Mouse (Mus musculus) myocyte (in vitro differentiated cells): ENCODE results near the gene Plppr2. TPM values are rescaled to one million over a fixed set of nuclear protein-coding genes. Genes with fewer than 3 reads are reported as not detected.

ENCODE experiments used
- H3K27me3 ChIP-seq: one replicate; pipeline ENCODE4 v1.6.1; 2011; ENCODE audit not compliant: control insufficient read depth, insufficient read depth, insufficient read length
- H3K36me3 ChIP-seq: one replicate; pipeline ENCODE4 v1.6.1; 2011; ENCODE audit not compliant: control insufficient read depth, insufficient read depth
- H3K4me2 ChIP-seq: one replicate; pipeline ENCODE4 v1.6.1; 2011; ENCODE audit warnings: low read depth, control low read depth
- H3K4me3 ChIP-seq: one replicate; pipeline ENCODE4 v1.5.1; 2011; ENCODE audit warnings: mild to moderate bottlenecking, control low read depth, moderate library complexity
- H3K79me2 ChIP-seq: one replicate; pipeline ENCODE4 v1.6.1; 2011; ENCODE audit not compliant: control insufficient read depth, insufficient read depth
- H3ac ChIP-seq: one replicate; pipeline ENCODE4 v1.6.1; 2011; ENCODE audit not compliant: control insufficient read depth, insufficient read length
- CEBPB ChIP-seq: IDR thresholded peaks from 2 replicates; pipeline ENCODE4 v1.6.1; 2011; ENCODE audit warnings: mild to moderate bottlenecking, moderate library complexity; ENCODE audit not compliant: poor library complexity, insufficient read depth, severe bottlenecking
- E2F4 ChIP-seq: IDR thresholded peaks from one replicate; pipeline ENCODE4 v1.6.1; 2011; ENCODE audit warnings: mild to moderate bottlenecking, control low read depth, moderate library complexity; ENCODE audit not compliant: insufficient read depth
- MAX ChIP-seq: IDR thresholded peaks from one replicate; pipeline ENCODE4 v1.6.1; 2011; ENCODE audit warnings: low read depth, mild to moderate bottlenecking, control low read depth
- MYOD1 ChIP-seq, 3 experiments: IDR thresholded peaks; one replicate each; pipeline ENCODE4 v1.6.1; 2011; ENCODE audit warnings: control low read depth in 2 of 3, low read depth in 2 of 3, mild to moderate bottlenecking in 2 of 3, moderate library complexity in 1 of 3; ENCODE audit not compliant: insufficient read length in 2 of 3, control insufficient read depth in 1 of 3
- MYOG ChIP-seq, 3 experiments: IDR thresholded peaks; one replicate each; pipeline ENCODE4 v1.6.1; 2011; ENCODE audit warnings: control low read depth in 2 of 3, low read depth in 2 of 3, mild to moderate bottlenecking in 2 of 3; ENCODE audit not compliant: insufficient read length in 2 of 3, control insufficient read depth in 1 of 3, insufficient read depth in 1 of 3
- POLR2A ChIP-seq: IDR thresholded peaks from one replicate; pipeline ENCODE4 v1.6.1; 2011; ENCODE audit warnings: low read depth, mild to moderate bottlenecking, control low read depth, moderate library complexity; ENCODE audit not compliant: insufficient read length
- POLR2AphosphoS2 ChIP-seq: IDR thresholded peaks from one replicate; pipeline ENCODE4 v1.6.1; 2011; ENCODE audit warnings: low read depth, control low read depth; ENCODE audit not compliant: insufficient read length
- REST ChIP-seq: IDR thresholded peaks from one replicate; pipeline ENCODE4 v1.6.1; 2011; ENCODE audit warnings: mild to moderate bottlenecking, control low read depth, moderate library complexity; ENCODE audit not compliant: insufficient read depth, insufficient read length
- SRF ChIP-seq: IDR thresholded peaks from one replicate; pipeline ENCODE4 v1.6.1; 2011; ENCODE audit warnings: low read depth; ENCODE audit not compliant: control insufficient read depth, insufficient read length
- TCF12 ChIP-seq: IDR thresholded peaks from one replicate; pipeline ENCODE4 v1.6.1; 2011; ENCODE audit warnings: mild to moderate bottlenecking, control low read depth; ENCODE audit not compliant: poor library complexity, insufficient read depth, severe bottlenecking
- TCF3 ChIP-seq: IDR thresholded peaks from one replicate; pipeline ENCODE4 v1.6.1; 2011; ENCODE audit warnings: low read depth, control low read depth; ENCODE audit not compliant: insufficient read length
- USF1 ChIP-seq: IDR thresholded peaks from one replicate; pipeline ENCODE4 v1.6.1; 2011; ENCODE audit warnings: low read depth, mild to moderate bottlenecking, control low read depth, moderate library complexity
- polyA plus RNA-seq: library from polyadenylated mRNA; unstranded; fragments of >200 nt; fragmentation: generic; extraction: Trizol; gene quantifications from one replicate; pipeline ENCODE4 v1.2.1, GENCODE M21; 2012; ENCODE audit warnings: missing spikeins

Gene Plppr2
- polyA plus RNA-seq, 1 experiment: 21.5 TPM

DNA sequence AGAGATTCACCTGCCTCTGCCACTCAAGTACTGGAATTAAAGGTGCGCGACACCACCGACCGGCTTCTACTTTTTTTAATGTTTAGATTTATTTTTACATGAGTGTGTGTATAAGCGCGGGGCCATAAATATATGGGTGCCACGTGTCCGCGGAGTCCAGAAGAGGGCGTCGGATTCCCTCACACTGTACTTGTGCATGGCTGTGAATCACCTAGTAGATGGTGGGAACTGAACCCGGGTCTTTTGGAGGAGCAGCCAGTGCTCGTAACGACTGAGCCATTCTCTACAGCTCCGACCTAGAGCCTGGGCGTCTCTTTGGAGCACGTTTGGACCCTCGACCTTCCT lies 18.4 kb downstream of the Plppr2 start:
- Histone ChIP-seq H3K79me2 (no peaks in the 10 kb centered on the region), H3K4me2 (peak overlapping the region; percentile 60), H3K4me3 (peak overlapping the region; percentile 39), H3ac (peak overlapping the region; percentile 91), H3K27me3 (no peaks in the 10 kb centered on the region), H3K36me3 (no peaks in the 10 kb centered on the region)
- no peak for TF ChIP-seq POLR2A
- TF ChIP-seq USF1: peak; percentile 30

DNA sequence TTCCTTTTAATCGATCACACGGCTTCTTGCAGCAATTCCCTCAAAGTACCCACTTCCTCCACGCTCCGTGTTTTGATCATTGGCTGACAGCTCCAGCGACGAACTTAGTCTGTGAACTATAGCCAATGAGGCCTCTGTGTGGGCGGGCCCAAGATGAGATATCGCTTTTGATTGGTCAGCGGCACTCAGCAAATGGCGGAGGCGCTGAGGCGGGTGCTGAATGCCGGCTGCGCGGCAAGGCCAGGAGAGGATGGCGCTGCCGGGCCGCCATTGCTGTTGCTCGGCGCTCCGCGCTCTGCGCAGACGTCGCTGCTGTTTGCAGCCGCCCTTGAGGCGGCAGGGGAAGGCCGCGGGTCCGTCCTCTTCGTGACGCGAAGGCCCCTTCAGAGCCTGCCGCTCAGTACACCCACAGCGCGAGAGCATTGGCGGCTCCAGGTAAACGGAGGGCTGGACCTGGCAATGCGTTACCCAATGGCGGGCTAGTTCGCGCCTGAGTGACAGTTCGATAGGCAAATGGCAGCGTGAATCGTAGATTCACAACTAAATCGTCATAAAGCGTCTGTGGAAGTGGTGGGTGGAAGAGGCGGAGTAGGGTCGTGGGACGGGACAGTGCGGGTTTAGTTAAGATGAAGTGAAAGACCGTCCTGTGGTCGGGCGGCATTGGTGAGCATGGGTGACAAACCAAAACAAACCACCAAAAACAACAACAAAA lies 18.9 kb downstream of the Plppr2 start, which contains the start of gene Swsap1:
TSS of gene Swsap1 (plus strand) at position 186 of the 712 bp plus-strand sequence.
- peak within 1 kb of the TSS; percentile 91 for H3ac ChIP-seq
- H3K4me3 ChIP-seq: peak within 1 kb of the TSS; percentile 39
- no peaks in the 10 kb centered on the region for H3K79me2 ChIP-seq
- no peaks in the 10 kb centered on the region for H3K27me3 ChIP-seq
- TF ChIP-seq REST (no peak), TCF3 (no peak), MYOG (IDR thresholded peaks at IDR 0.05; ENCODE audit: control insufficient read depth in 1 of 3, insufficient read depth in 1 of 3, insufficient read length in 2 of 3, low read depth in 2 of 3) (no peak), SRF (peak; percentile 9), USF1 (no peak), POLR2AphosphoS2 (peak; percentile 58), E2F4 (no peak), MYOD1 (IDR thresholded peaks at IDR 0.05; ENCODE audit: control insufficient read depth in 1 of 3, insufficient read length in 2 of 3, low read depth in 2 of 3) (no peak), MAX (no peak), TCF12 (no peak), CEBPB (no peak), POLR2A (peak; percentile 70)
- no peaks in the 10 kb centered on the region for H3K36me3 ChIP-seq
- peak within 1 kb of the TSS; percentile 96 for H3K4me2 ChIP-seq

GRCm38 (mm10) chr9:21958372-21958771 lies 21.5 kb downstream of the Plppr2 start:
- Histone ChIP-seq H3K79me2 (no peaks in the 10 kb centered on the region), H3ac (no peak overlapping the region), H3K4me3 (no peak overlapping the region), H3K4me2 (no peak overlapping the region), H3K36me3 (no peaks in the 10 kb centered on the region), H3K27me3 (no peaks in the 10 kb centered on the region)
- no peak for TF ChIP-seq REST
- no peak for TF ChIP-seq MYOG (IDR thresholded peaks at IDR 0.05; ENCODE audit: control insufficient read depth in 1 of 3, insufficient read depth in 1 of 3, insufficient read length in 2 of 3, low read depth in 2 of 3)
- no peak for TF ChIP-seq E2F4
- TF ChIP-seq SRF: no peak
- TF ChIP-seq CEBPB: no peak
- TF ChIP-seq TCF12: no peak
- TF ChIP-seq POLR2A: no peak
- TF ChIP-seq POLR2AphosphoS2: no peak
- TF ChIP-seq MYOD1 (IDR thresholded peaks at IDR 0.05; ENCODE audit: control insufficient read depth in 1 of 3, insufficient read length in 2 of 3, low read depth in 2 of 3): no peak

DNA sequence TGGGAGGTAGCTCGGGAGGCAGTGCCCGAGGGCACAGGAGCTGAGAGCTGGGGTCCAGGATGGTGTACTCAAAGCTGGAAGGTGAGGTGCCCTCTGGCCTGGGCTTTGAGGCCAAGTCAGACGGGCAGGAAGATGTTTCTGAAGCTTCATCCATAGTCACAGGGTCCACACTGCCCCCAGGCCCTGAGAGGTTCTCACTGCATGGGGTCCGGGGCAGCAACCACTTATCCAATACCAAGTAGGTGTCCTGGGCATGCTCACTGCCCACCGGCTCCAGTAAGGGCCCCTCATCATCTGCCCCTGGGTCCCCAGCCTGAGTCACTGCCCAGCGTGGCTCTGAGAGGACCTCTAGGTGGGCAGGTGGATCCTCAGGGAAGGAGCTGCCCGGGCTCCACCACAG lies 22.4 kb downstream of the Plppr2 start:
- TF ChIP-seq TCF12: no peak
- TF ChIP-seq MAX: no peak
- no peak for TF ChIP-seq TCF3
- no peak for TF ChIP-seq POLR2AphosphoS2
- H3K4me3 ChIP-seq: no peak overlapping the region
- no peaks in the 10 kb centered on the region for H3K79me2 ChIP-seq
- H3K4me2 ChIP-seq: no peak overlapping the region
- H3K27me3 ChIP-seq: no peaks in the 10 kb centered on the region
- H3ac ChIP-seq: no peak overlapping the region
- H3K36me3 ChIP-seq: no peaks in the 10 kb centered on the region

GRCm38 (mm10) chr9:21960135-21960534 lies 23.3 kb downstream of the Plppr2 start:
- H3K4me2 ChIP-seq: no peak overlapping the region
- H3K27me3 ChIP-seq: no peaks in the 10 kb centered on the region
- no peaks in the 10 kb centered on the region for H3K36me3 ChIP-seq
- H3K4me3 ChIP-seq: no peak overlapping the region
- no peak for TF ChIP-seq MAX
- TF ChIP-seq CEBPB: no peak
- TF ChIP-seq POLR2A: no peak
- TF ChIP-seq MYOD1 (IDR thresholded peaks at IDR 0.05; ENCODE audit: control insufficient read depth in 1 of 3, insufficient read length in 2 of 3, low read depth in 2 of 3): no peak
- TF ChIP-seq E2F4: no peak
- TF ChIP-seq USF1: no peak
- TF ChIP-seq SRF: no peak
- TF ChIP-seq REST: no peak
- TF ChIP-seq TCF3: no peak
- TF ChIP-seq MYOG (IDR thresholded peaks at IDR 0.05; ENCODE audit: control insufficient read depth in 1 of 3, insufficient read depth in 1 of 3, insufficient read length in 2 of 3, low read depth in 2 of 3): no peak
- TF ChIP-seq TCF12: no peak
- TF ChIP-seq POLR2AphosphoS2: no peak
- H3K79me2 ChIP-seq: no peaks in the 10 kb centered on the region
- no peak overlapping the region for H3ac ChIP-seq
